Mouse (Mus musculus) liver, embryonic 14.5 days (tissue): ENCODE results near the gene Crebbp. TPM values are rescaled to one million over a fixed set of nuclear protein-coding genes. Genes with fewer than 3 reads are reported as not detected.

ENCODE experiments used
- ATAC-seq: fragments of 200-750 bp; cut with Nextera tagmentation; 2 replicates; pipeline ENCODE4 v1.8.0; 2017; ENCODE audit warnings: moderate number of reproducible peaks, mild to moderate bottlenecking, moderate library complexity; ENCODE audit not compliant: insufficient read depth
- DNase-seq, 3 experiments: peaks; one replicate each; pipeline ENCODE4 v3.0.0-alpha.2; 2012 to 2013; ENCODE audit warnings: low read depth in 3 of 3, low spot score in 3 of 3
- H3K27ac ChIP-seq: fragments of 300-500 bp; sonication (generic); 2 replicates; pipeline ENCODE4 v1.5.1; 2014; ENCODE audit warnings: moderate library complexity, mild to moderate bottlenecking, control low read depth, inconsistent platforms
- H3K27me3 ChIP-seq: fragments of 300-500 bp; sonication (generic); 2 replicates; pipeline ENCODE4 v1.6.1; 2014; ENCODE audit warnings: mild to moderate bottlenecking, low read length, moderate library complexity; ENCODE audit not compliant: control insufficient read depth, insufficient read depth
- H3K36me3 ChIP-seq: fragments of 300-500 bp; sonication (generic); replicated peaks from 2 replicates; pipeline ENCODE4 v1.6.1; 2014; ENCODE audit warnings: low read depth; ENCODE audit not compliant: control insufficient read depth, insufficient read depth
- H3K4me1 ChIP-seq, 2 experiments: fragments of 200-500 bp in 1 of 2; fragments of 300-500 bp in 1 of 2; sonication (generic) in 1 of 2; replicated peaks; 2 replicates each; pipeline ENCODE4 v1.6.1; 2012 to 2014; ENCODE audit warnings: antibody characterized with exemption in 1 of 2, inconsistent platforms in 1 of 2, low read length in 1 of 2; ENCODE audit not compliant: control insufficient read depth in 2 of 2, insufficient read depth in 2 of 2
- H3K4me2 ChIP-seq: fragments of 300-500 bp; sonication (generic); 2 replicates; pipeline ENCODE4 v1.6.1; 2014; ENCODE audit warnings: low read depth, mild to moderate bottlenecking, control low read depth, moderate library complexity
- H3K4me3 ChIP-seq, 2 experiments: fragments of 200-500 bp in 1 of 2; fragments of 300-500 bp in 1 of 2; sonication (generic) in 1 of 2; 2 replicates each; pipeline ENCODE4 v1.5.1; 2012 to 2014; ENCODE audit warnings: low read depth in 2 of 2, low read length in 2 of 2, mild to moderate bottlenecking in 2 of 2, control low read depth in 1 of 2, inconsistent platforms in 1 of 2, moderate library complexity in 1 of 2; ENCODE audit not compliant: insufficient read depth in 1 of 2
- H3K9ac ChIP-seq: fragments of 300-500 bp; sonication (generic); replicated peaks from 2 replicates; pipeline ENCODE4 v1.6.1; 2014; ENCODE audit warnings: mild to moderate bottlenecking, control low read depth, moderate library complexity
- H3K9me3 ChIP-seq: fragments of 300-500 bp; sonication (generic); 2 replicates; pipeline ENCODE4 v1.6.1; 2016; ENCODE audit warnings: low read length, mixed read lengths; ENCODE audit not compliant: control insufficient read depth
- CTCF ChIP-seq: IDR thresholded peaks from 2 replicates; pipeline ENCODE4 v1.5.1; 2016; ENCODE audit warnings: antibody characterized with exemption, low read depth, control low read depth
- EP300 ChIP-seq: IDR thresholded peaks from 2 replicates; pipeline ENCODE4 v1.6.1; 2016; ENCODE audit warnings: antibody characterized with exemption, low read depth
- WGBS: fragments of 180-500 bp; shearing (Covaris S2); extraction: QIAGEN DNeasy Blood & Tissue Kit; methylation state at CpG from one replicate; pipeline ENCODE4 v1.1.7; 2014; ENCODE audit not compliant: insufficient replicate concordance; 5-methylcytosine and 5-hydroxymethylcytosine counted together
- polyA plus RNA-seq, 2 experiments: library from polyadenylated mRNA; depleted of rRNA in 1 of 2; stranded (reverse) in 1 of 2; unstranded in 1 of 2; fragments of >200 nt; fragmentation: Nextera tagmentation in 1 of 2; extraction: Ambion mirVana in 1 of 2; gene quantifications; 2 replicates each; pipeline versions ENCODE4 v1.2.1 to v1.2.3; 2012 to 2014

The Crebbp gene
- polyA plus RNA-seq, 2 experiments = 3.6 to 7.0 TPM

GRCm38 (mm10) chr16:4160898-4161247 is 52.9 kb downstream of the Crebbp start:
- Histone ChIP-seq H3K4me2 (no peak overlapping the region), H3K9ac (no peak overlapping the region), H3K4me3 (no peak overlapping the region), H3K9me3 (no peaks in the 10 kb centered on the region), H3K36me3 (no peaks in the 10 kb centered on the region), H3K4me1 (peaks cover 0 to 3% of the 10 kb centered on the region in 2 experiments; a peak in 1 of 4 replicates), H3K27me3 (no peaks in the 10 kb centered on the region), H3K27ac (no peak overlapping the region)
- ATAC-seq (no peak), DNase-seq (no peak)
- TF ChIP-seq EP300 (no peak), CTCF (no peak)

GRCm38 (mm10) chr16:4160246-4160897 is 53.4 kb downstream of the Crebbp start:
- Histone ChIP-seq H3K36me3 (no peaks in the 10 kb centered on the region), H3K4me3 (no peak overlapping the region), H3K9me3 (no peaks in the 10 kb centered on the region), H3K9ac (no peak overlapping the region), H3K4me2 (no peak overlapping the region), H3K27me3 (no peaks in the 10 kb centered on the region), H3K4me1 (peaks cover 0 to 3% of the 10 kb centered on the region in 2 experiments; a peak in 1 of 4 replicates), H3K27ac (no peak overlapping the region)
- no peak for TF ChIP-seq EP300
- no peak for TF ChIP-seq CTCF
- DNase-seq (no peak), ATAC-seq (no peak)
- WGBS = 72% methylated on average over 4 of the region's 4 CpGs

GRCm38 (mm10) chr16:4153121-4153520 is 60.7 kb downstream of the Crebbp start:
- TF ChIP-seq EP300 (no peak), CTCF (no peak)
- WGBS = 85% methylated on average over 1 of the region's 1 CpGs
- peaks cover 0 to 5% of the 10 kb centered on the region in 2 experiments; a peak in 1 of 4 replicates for H3K4me1 ChIP-seq
- no peaks in the 10 kb centered on the region for H3K9me3 ChIP-seq
- H3K4me3 ChIP-seq = no peak overlapping the region
- H3K27ac ChIP-seq = no peak overlapping the region
- H3K27me3 ChIP-seq = no peaks in the 10 kb centered on the region
- DNase-seq (no peak), ATAC-seq (no peak)
- no peaks in the 10 kb centered on the region; the same call in 1 of the 2 replicates for H3K36me3 ChIP-seq
- H3K9ac ChIP-seq = no peak overlapping the region
- H3K4me2 ChIP-seq = no peak overlapping the region

- Histone ChIP-seq H3K9ac (no peak overlapping the region), H3K27ac (no peak overlapping the region), H3K9me3 (no peaks in the 10 kb centered on the region), H3K4me2 (no peak overlapping the region), H3K27me3 (no peaks in the 10 kb centered on the region), H3K4me1 (peaks cover 0 to 3% of the 10 kb centered on the region in 2 experiments; a peak in 1 of 4 replicates), H3K4me3 (no peak overlapping the region), H3K36me3 (peaks cover 11% of the 10 kb centered on the region)
- 69% methylated on average over 6 of the region's 6 CpGs for WGBS
- ATAC-seq (no peak), DNase-seq (no peak)
- no peak for TF ChIP-seq CTCF
- no peak for TF ChIP-seq EP300
Observed at GRCm38 (mm10) chr16:4138541-4138940, 75.3 kb downstream of the Crebbp start.

GRCm38 (mm10) chr16:4133754-4134153 is 80.0 kb downstream of the Crebbp start:
- no peaks in the 10 kb centered on the region for H3K9me3 ChIP-seq
- 20% methylated on average over 1 of the region's 1 CpGs for WGBS
- H3K27ac ChIP-seq = no peak overlapping the region
- peaks cover 0 to 3% of the 10 kb centered on the region in 2 experiments; a peak in 1 of 4 replicates for H3K4me1 ChIP-seq
- no peak overlapping the region for H3K4me2 ChIP-seq
- DNase-seq = no peak
- no peak for ATAC-seq
- no peaks in the 10 kb centered on the region for H3K27me3 ChIP-seq
- TF ChIP-seq EP300 (0 out of 2 replicates have a peak, but pooled peaks have one; percentile 19), CTCF (no peak)
- peaks cover 11% of the 10 kb centered on the region for H3K36me3 ChIP-seq
- H3K9ac ChIP-seq = no peak overlapping the region
- H3K4me3 ChIP-seq = no peak overlapping the region
